Mouse (Mus musculus) bone marrow macrophage, adult 2 months (primary cell): ENCODE measurements around the gene Gm43720. TPM values are rescaled to one million over a fixed set of nuclear protein-coding genes. Genes with fewer than 3 reads are reported as not detected.
A peak's percentile ranks its signal among the peaks of the same experiment; 100 is the strongest.
"Not testable (repeated sequence)": the region's sequence is repeated elsewhere in the genome, so short reads cannot be mapped to it uniquely, and the experiment has no call there.

Experiments used
- H3K27ac ChIP-seq: 2 replicates; pipeline ENCODE4 v1.5.1; 2012; ENCODE audit warnings: low read depth, low read length; ENCODE audit not compliant: insufficient read depth
- H3K4me1 ChIP-seq: 2 replicates; pipeline ENCODE4 v1.6.1; 2012; ENCODE audit warnings: low read length; ENCODE audit not compliant: control insufficient read depth, insufficient read depth
- H3K4me3 ChIP-seq: 2 replicates; pipeline ENCODE4 v1.5.1; 2012; ENCODE audit warnings: mild to moderate bottlenecking, low read length, moderate library complexity; ENCODE audit not compliant: insufficient read depth
- CTCF ChIP-seq: IDR thresholded peaks from 2 replicates; pipeline ENCODE4 v1.5.1; 2012; ENCODE audit warnings: low read depth, mild to moderate bottlenecking, low read length, moderate library complexity
- POLR2A ChIP-seq: IDR thresholded peaks from 2 replicates; pipeline ENCODE4 v1.6.1; 2012; ENCODE audit warnings: mild to moderate bottlenecking, low read depth, low read length, borderline replicate concordance
- polyA plus RNA-seq: library from polyadenylated mRNA; stranded (reverse); fragments of >200 nt; gene quantifications from 2 replicates; pipeline ENCODE4 v1.2.4, GENCODE M21; 2012; ENCODE audit not compliant: missing spikeins, insufficient read depth, insufficient read length

The Gm43720 gene
- polyA plus RNA-seq, 1 experiment = not detected

- no peak within 1 kb of the TSS for H3K4me3 ChIP-seq
- TF ChIP-seq POLR2A (no peak), CTCF (no peak)
- H3K4me1 ChIP-seq = peaks cover 33% of the 10 kb centered on the region
- H3K27ac ChIP-seq = peak within 1 kb of the TSS; percentile 47; the same call in 1 of the 2 replicates
Measured at GRCm38 (mm10) chr5:138225700-138226099, 54.1 kb downstream of the Gm43720 start, which contains the start of gene Nxpe5. Gene Nxpe5, plus strand, starts transcription at chr5:138225898.

GRCm38 (mm10) chr5:138223287-138223686 lies 56.5 kb downstream of the Gm43720 start:
- Histone ChIP-seq H3K4me1 (peaks cover 13% of the 10 kb centered on the region), H3K4me3 (no peak overlapping the region), H3K27ac (no peak overlapping the region)
- TF ChIP-seq POLR2A = no peak
- TF ChIP-seq CTCF = no peak

- no peak for TF ChIP-seq POLR2A
- peak; percentile 86 for TF ChIP-seq CTCF
- Histone ChIP-seq H3K4me3 (no peak overlapping the region), H3K4me1 (peaks cover 8% of the 10 kb centered on the region), H3K27ac (no peak overlapping the region)
Measured at GRCm38 (mm10) chr5:138222111-138222510, 57.6 kb downstream of the Gm43720 start.

- Histone ChIP-seq H3K4me1 (no peaks in the 10 kb centered on the region), H3K4me3 (no peak overlapping the region), H3K27ac (no peak overlapping the region)
- TF ChIP-seq POLR2A = no peak
Measured at GRCm38 (mm10) chr5:138219864-138220263, 59.9 kb downstream of the Gm43720 start.

- H3K27ac ChIP-seq, H3K4me3 ChIP-seq, H3K4me1 ChIP-seq: not testable (repeated sequence)
Measured at GRCm38 (mm10) chr5:138216632-138217031, 63.1 kb downstream of the Gm43720 start.

Other genes starting within 250 kb of the Gm43720 start
- not detected in 2 replicates for gene Smok3c, start 226.8 kb downstream of the Gm43720 start, polyA plus RNA-seq
- gene Zkscan1, start 194.9 kb downstream of the Gm43720 start, polyA plus RNA-seq = 10.5 and 12.0 TPM in 2 replicates
- 14.0 and 15.0 TPM in 2 replicates for gene Zscan21, start 163.1 kb downstream of the Gm43720 start, polyA plus RNA-seq
- 5.8 and 6.8 TPM in 2 replicates for gene Zfp113, start 124.2 kb downstream of the Gm43720 start, polyA plus RNA-seq
- 77.7 and 82.3 TPM in 2 replicates for gene Cops6, start 118.9 kb downstream of the Gm43720 start, polyA plus RNA-seq
- 34.1 and 40.5 TPM in 2 replicates for gene Ap4m1, start 108.0 kb downstream of the Gm43720 start, polyA plus RNA-seq
- gene Mcm7, start 107.5 kb downstream of the Gm43720 start, polyA plus RNA-seq = 34.6 and 46.6 TPM in 2 replicates
- gene Taf6, start 92.5 kb downstream of the Gm43720 start, polyA plus RNA-seq = 26.5 and 33.3 TPM in 2 replicates
- 28.2 and 37.3 TPM in 2 replicates for gene Cnpy4, start 92.5 kb downstream of the Gm43720 start, polyA plus RNA-seq
- 5.4 and 5.8 TPM in 2 replicates for gene Mblac1, start 85.6 kb downstream of the Gm43720 start, polyA plus RNA-seq
- 40.8 and 43.3 TPM in 2 replicates for gene Nxpe5, start 54.1 kb downstream of the Gm43720 start, polyA plus RNA-seq
- 96.8 and 106 TPM in 2 replicates for gene Lamtor4, start 24.5 kb downstream of the Gm43720 start, polyA plus RNA-seq
- gene BC037034, start 15.9 kb downstream of the Gm43720 start, polyA plus RNA-seq = 83.8 and 85.1 TPM in 2 replicates
- not detected in 2 replicates for gene Gal3st4, start 7.1 kb downstream of the Gm43720 start, polyA plus RNA-seq
- 2.9 and 3.3 TPM in 2 replicates for gene Gpc2, start within 50 bp of the Gm43720 start, polyA plus RNA-seq
- gene Stag3, start 282 bp upstream of the Gm43720 start, polyA plus RNA-seq = 3.0 and 4.0 TPM in 2 replicates
- gene Pvrig, start 62.0 kb upstream of the Gm43720 start, polyA plus RNA-seq = 0.86 and 1.7 TPM in 2 replicates
- gene Zfp157, start 161.5 kb upstream of the Gm43720 start, polyA plus RNA-seq = 15.0 and 15.6 TPM in 2 replicates